7 mouse cellular contexts compared by ENCODE assay signal in genomic region chr19:5457746-5458442, GRCm38 (mm10). TPM values are rescaled to one million over a fixed set of nuclear protein-coding genes. Genes with fewer than 3 reads are reported as not detected.
DNase-seq lines count a peak whose midpoint lies in the region; ATAC-seq and TF ChIP-seq lines count a peak whose summit lies in the region.

Ccdc85b (minus strand) TSS chr19:5457894.

- DNase-seq in lung, adult 2 months = no peak
- no peak for DNase-seq in lung, postnatal 36 days
- no peak for DNase-seq in hindbrain, embryonic 10.5 days (ENCODE audit: low spot score)
- DNase-seq in ovary, postnatal 36 days (ENCODE audit: low spot score) = no peak
- DNase-seq in embryo, embryonic 10 days (ENCODE audit: low spot score) = no peak

- TF ChIP-seq CTCF in lung, adult 2 months (IDR thresholded peaks at IDR 0.05; ENCODE audit: insufficient read depth, low read length) = no peak
- TF ChIP-seq CTCF in cortical plate, adult 2 months (IDR thresholded peaks at IDR 0.05; ENCODE audit: extremely low read depth, insufficient read depth, low read length) = no peak

- no peak for TF ChIP-seq POLR2A in lung, adult 2 months (IDR thresholded peaks at IDR 0.05; ENCODE audit: borderline replicate concordance, extremely low read depth, low read depth, low read length)
- TF ChIP-seq POLR2A in cortical plate, adult 2 months (IDR thresholded peaks at IDR 0.05; ENCODE audit: extremely low read depth, insufficient read depth, low read length) = no peak

- H3K36me3 ChIP-seq in hindbrain, embryonic 10.5 days = peaks cover 23% of the 10 kb centered on the region
- peaks cover 25% of the 10 kb centered on the region for H3K36me3 ChIP-seq in liver, embryonic 12.5 days

- peak within 1 kb of the TSS; percentile 73 for H3K9ac ChIP-seq in liver, embryonic 12.5 days

- H3K4me2 ChIP-seq in liver, embryonic 12.5 days = peak within 1 kb of the TSS; percentile 87

- ATAC-seq in liver, embryonic 12.5 days = peak; percentile 7; the same call in 1 of the 2 replicates

- peak within 1 kb of the TSS; percentile 97 for H3K4me3 ChIP-seq in lung, adult 2 months (replicated peaks; ENCODE audit: extremely low read depth, low read depth, low read length)
- peak within 1 kb of the TSS; percentile 81 for H3K4me3 ChIP-seq in cortical plate, adult 2 months (ENCODE audit: insufficient read depth, low read length)
- peak within 1 kb of the TSS; percentile 92 for H3K4me3 ChIP-seq in hindbrain, embryonic 10.5 days
- H3K4me3 ChIP-seq in liver, embryonic 12.5 days = peak within 1 kb of the TSS; percentile 69

- H3K9me3 ChIP-seq in hindbrain, embryonic 10.5 days = no peaks in the 10 kb centered on the region
- H3K9me3 ChIP-seq in liver, embryonic 12.5 days (replicated peaks) = no peaks in the 10 kb centered on the region

- WGBS in lung, adult 2 months = 9% methylated on average over 14 of the region's 14 CpGs
- 20% methylated on average over 14 of the region's 14 CpGs for WGBS in hindbrain, embryonic 10.5 days
- WGBS in liver, embryonic 12.5 days (ENCODE audit: insufficient replicate concordance) = 20% methylated on average over 14 of the region's 14 CpGs

- peaks cover 22% of the 10 kb centered on the region for H3K27me3 ChIP-seq in hindbrain, embryonic 10.5 days (ENCODE audit: insufficient read depth, poor library complexity, severe bottlenecking)
- 0 out of 2 replicates have a peak, but pooled peaks cover 5% of the 10 kb centered on the region for H3K27me3 ChIP-seq in liver, embryonic 12.5 days (replicated peaks)

- peak within 1 kb of the TSS; percentile 98 for H3K27ac ChIP-seq in cortical plate, adult 2 months (ENCODE audit: insufficient read depth, low read length)
- peak within 1 kb of the TSS; percentile 93 for H3K27ac ChIP-seq in hindbrain, embryonic 10.5 days
- H3K27ac ChIP-seq in liver, embryonic 12.5 days = peak within 1 kb of the TSS; percentile 61

- peaks cover 3% of the 10 kb centered on the region; the same call in 1 of the 2 replicates for H3K4me1 ChIP-seq in lung, adult 2 months (ENCODE audit: control insufficient read depth, insufficient read depth, low read length)
- H3K4me1 ChIP-seq in cortical plate, adult 2 months (ENCODE audit: control insufficient read depth, insufficient read depth, low read length) = peaks cover 8% of the 10 kb centered on the region
- peaks cover 54% of the 10 kb centered on the region for H3K4me1 ChIP-seq in hindbrain, embryonic 10.5 days (replicated peaks)
- peaks cover 51% of the 10 kb centered on the region for H3K4me1 ChIP-seq in liver, embryonic 12.5 days

RNA-seq across cellular contexts. Expression of gene Ccdc85b, which starts in this region (rescaled TPM):
- polyA plus RNA-seq in lung, adult 2 months (2012; rRNA removed) = 15.8 and 17.0 TPM in 2 replicates
- 23.8 and 24.5 TPM in 2 replicates for polyA plus RNA-seq in cortical plate, adult 2 months (2012; rRNA removed)
- 6.9 and 8.6 TPM in 2 replicates for polyA plus RNA-seq in hindbrain, embryonic 10.5 days (2016; fragmentation: Nextera tagmentation; extraction: Ambion mirVana)
- 4.1 and 4.8 TPM in 2 replicates for polyA plus RNA-seq in liver, embryonic 12.5 days (2016; fragmentation: Nextera tagmentation; extraction: Ambion mirVana)
